Mouse (Mus musculus): ENCODE results near the gene Paqr4. TPM values are rescaled to one million over a fixed set of nuclear protein-coding genes. Genes with fewer than 3 reads are reported as not detected.

The Paqr4 gene
- total and polyA plus RNA-seq, 3 experiments: 1.0 to 2.8 (median 1.1) TPM

DNA sequence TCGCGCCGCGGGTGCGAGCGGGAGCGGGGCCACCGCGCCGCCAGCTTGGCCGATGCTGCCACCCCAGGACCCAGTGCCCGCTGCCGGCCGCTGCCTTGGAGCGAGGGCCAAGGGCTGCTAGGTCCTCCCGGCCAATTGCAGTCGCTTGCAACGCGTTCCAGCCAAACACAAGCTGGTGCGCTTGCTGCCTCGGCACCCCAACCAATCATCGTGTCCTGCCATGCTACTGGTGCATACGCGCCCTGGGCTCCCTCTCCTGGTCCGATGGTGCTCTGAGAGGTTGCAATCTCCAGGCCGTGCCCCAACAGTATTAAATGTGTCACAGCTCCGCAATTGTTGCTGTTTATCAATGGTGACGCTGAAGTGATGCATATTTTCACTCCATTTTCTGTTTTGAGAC, 40.6 kb downstream of the Paqr4 start:
- dilution Hi-C loops (cut with MboI; ENCODE audit: extremely low pct_ligation_motif_present, extremely low pct_unique_long_range_greater_than_20kb, low sequenced_read_pairs) (no loop called here), in situ Hi-C loops (cut with MboI; ENCODE audit: low pct_ligation_motif_present, low pct_unique_long_range_greater_than_20kb, low sequenced_read_pairs) (loop anchor here (5.0 kb wide), 1 partner anchor 38 kb away; the partner anchor contains the start of gene Bicdl2)
- peak; percentile 70 for DNase-seq (ENCODE audit: extremely low read depth)
- Histone ChIP-seq H3K4me1 (ENCODE audit: control insufficient read depth in 1 of 2, insufficient read depth in 2 of 2) (peaks cover 5 to 9% of the 10 kb centered on the region in 2 experiments), H3K9me3 (replicated peaks; ENCODE audit: low read length) (no peaks in the 10 kb centered on the region), H3K27ac (ENCODE audit: insufficient read depth, low read depth) (no peak overlapping the region), H3K4me2 (ENCODE audit: insufficient read depth, low read depth, poor library complexity, severe bottlenecking) (peak overlapping the region; percentile 68), H3K36me3 (replicated peaks in 1 of 2; ENCODE audit: control insufficient read depth in 1 of 2, insufficient read depth in 1 of 2, low read length in 1 of 2) (no peaks in the 10 kb centered on the region), H3K9ac (ENCODE audit: insufficient read depth, low read depth) (no peak overlapping the region), H3K4me3 (replicated peaks in 1 of 3; ENCODE audit: low read depth in 2 of 3, low read length in 2 of 3, poor library complexity in 1 of 3) (peak overlapping the region in 1 of 3 experiments; percentile 40), H3K27me3 (replicated peaks) (peaks cover 87% of the 10 kb centered on the region), H3K79me2 (replicated peaks; ENCODE audit: control insufficient read depth, extremely low read depth, insufficient read depth, poor library complexity, severe bottlenecking) (no peaks in the 10 kb centered on the region)
- TF ChIP-seq GABPA (IDR thresholded peaks at IDR 0.05; ENCODE audit: insufficient replicate concordance, low read depth, low read length) (no peak), MAFK (IDR thresholded peaks at IDR 0.05; ENCODE audit: insufficient replicate concordance, low read length) (no peak), TBP (conservative IDR thresholded peaks at IDR 0.05; ENCODE audit: low read depth, low read length) (no peak), CTCF (conservative IDR thresholded peaks at IDR 0.05 in 1 of 2, IDR thresholded peaks at IDR 0.05 in 1 of 2; ENCODE audit: low read depth in 2 of 2, low read length in 2 of 2) (peak in 1 of 2 experiments; percentile 74; a peak in 2 of 4 replicates), NRF1 (IDR thresholded peaks at IDR 0.05; ENCODE audit: low read depth, low read length) (0 out of 2 replicates have a peak, but pooled peaks have one; percentile 17), RAD21 (IDR thresholded peaks at IDR 0.05; ENCODE audit: low read depth, low read length) (peak; percentile 66), BHLHE40 (IDR thresholded peaks at IDR 0.05; ENCODE audit: low read depth, low read length) (no peak), POLR2AphosphoS2 (IDR thresholded peaks at IDR 0.05; ENCODE audit: low read depth, low read length) (no peak), SIN3A (IDR thresholded peaks at IDR 0.05; ENCODE audit: low read length) (no peak), ZNF384 (IDR thresholded peaks at IDR 0.05; ENCODE audit: low read depth, low read length) (no peak), CHD2 (IDR thresholded peaks at IDR 0.05; ENCODE audit: low read length) (peak; percentile 23; the same call in 1 of the 2 replicates), SMC3 (IDR thresholded peaks at IDR 0.05; ENCODE audit: low read depth, low read length) (peak; percentile 61)

DNA sequence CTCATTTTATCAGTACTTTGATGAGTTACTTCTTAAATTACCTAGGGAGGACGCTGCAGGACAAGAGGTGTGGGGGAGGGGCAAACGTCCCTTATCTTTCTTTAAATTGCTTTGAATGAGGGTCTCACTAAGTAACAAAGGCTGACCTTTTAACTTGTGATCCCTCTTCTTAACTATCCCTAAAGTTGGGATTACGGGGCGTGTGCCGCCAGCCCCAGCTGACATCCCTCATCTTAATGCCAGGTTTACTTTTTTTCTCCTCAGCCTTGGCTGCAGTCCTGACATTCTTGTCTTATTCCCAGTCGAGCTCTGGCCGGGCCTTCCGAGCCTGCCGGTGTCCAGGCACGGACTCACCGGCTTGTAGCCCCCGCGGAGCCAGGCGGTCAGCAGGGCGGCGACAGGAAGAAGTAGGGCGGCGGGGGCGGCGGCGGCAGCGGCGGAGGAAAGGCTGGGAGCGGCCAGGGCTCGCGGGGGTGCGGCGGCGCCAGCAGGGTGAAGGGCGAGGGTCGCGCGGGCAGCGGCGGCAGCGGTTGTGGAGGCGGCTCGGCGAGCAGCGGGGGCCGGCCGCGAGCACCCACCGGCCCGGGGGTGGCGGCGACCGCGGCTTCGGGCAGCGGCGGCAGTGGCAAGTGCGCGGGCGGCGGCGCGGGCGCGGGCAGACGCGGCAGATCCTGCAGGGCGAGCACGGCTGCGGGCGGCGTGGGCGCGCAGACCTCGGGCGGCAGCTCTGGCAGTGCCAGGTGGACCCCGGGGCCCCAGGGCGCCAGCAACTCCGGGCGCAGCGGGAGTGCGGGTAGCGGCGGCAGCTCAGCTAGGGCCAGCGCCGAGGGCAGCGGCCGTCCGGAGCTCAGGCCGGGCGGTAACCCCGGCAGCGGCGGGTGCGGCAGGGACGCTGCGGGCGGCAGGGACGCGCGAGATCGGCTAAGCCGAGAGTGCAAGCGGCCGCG, 41.3 kb downstream of the Paqr4 start:
- Histone ChIP-seq H3K4me1 (ENCODE audit: control insufficient read depth in 1 of 2, insufficient read depth in 2 of 2) (peaks cover 5 to 9% of the 10 kb centered on the region in 2 experiments), H3K36me3 (replicated peaks in 1 of 2; ENCODE audit: control insufficient read depth in 1 of 2, insufficient read depth in 1 of 2, low read length in 1 of 2) (no peaks in the 10 kb centered on the region), H3K27me3 (replicated peaks) (peaks cover 87% of the 10 kb centered on the region), H3K9ac (ENCODE audit: insufficient read depth, low read depth) (no peak overlapping the region), H3K4me3 (replicated peaks in 1 of 3; ENCODE audit: low read depth in 2 of 3, low read length in 2 of 3, poor library complexity in 1 of 3) (peak overlapping the region in 2 of 3 experiments; percentile 7 to 40), H3K9me3 (replicated peaks; ENCODE audit: low read length) (no peaks in the 10 kb centered on the region), H3K79me2 (replicated peaks; ENCODE audit: control insufficient read depth, extremely low read depth, insufficient read depth, poor library complexity, severe bottlenecking) (no peaks in the 10 kb centered on the region), H3K27ac (ENCODE audit: insufficient read depth, low read depth) (no peak overlapping the region), H3K4me2 (ENCODE audit: insufficient read depth, low read depth, poor library complexity, severe bottlenecking) (peak overlapping the region; percentile 68)
- no peak for DNase-seq (ENCODE audit: extremely low read depth)
- in situ Hi-C loops (cut with MboI; ENCODE audit: low pct_ligation_motif_present, low pct_unique_long_range_greater_than_20kb, low sequenced_read_pairs): loop anchor here (5.0 kb wide), 1 partner anchor 37 kb away; the partner anchor contains the start of gene Bicdl2
- dilution Hi-C loops (cut with MboI; ENCODE audit: extremely low pct_ligation_motif_present, extremely low pct_unique_long_range_greater_than_20kb, low sequenced_read_pairs): no loop called here
- TF ChIP-seq MAFK (IDR thresholded peaks at IDR 0.05; ENCODE audit: insufficient replicate concordance, low read length) (no peak), TBP (conservative IDR thresholded peaks at IDR 0.05; ENCODE audit: low read depth, low read length) (no peak), HCFC1 (IDR thresholded peaks at IDR 0.05; ENCODE audit: low read depth, low read length) (no peak), ZMIZ1 (IDR thresholded peaks at IDR 0.05; ENCODE audit: low read depth, low read length) (no peak), NRF1 (IDR thresholded peaks at IDR 0.05; ENCODE audit: low read depth, low read length) (no peak), RAD21 (IDR thresholded peaks at IDR 0.05; ENCODE audit: low read depth, low read length) (no peak), E2F4 (IDR thresholded peaks at IDR 0.05; ENCODE audit: insufficient replicate concordance, low read depth, low read length) (no peak), SMC3 (IDR thresholded peaks at IDR 0.05; ENCODE audit: low read depth, low read length) (no peak), JUN (IDR thresholded peaks at IDR 0.05; ENCODE audit: insufficient read depth, low read depth, low read length) (no peak), MYC (IDR thresholded peaks at IDR 0.05; ENCODE audit: low read depth, low read length) (no peak), PAX5 (IDR thresholded peaks at IDR 0.05; ENCODE audit: low read length) (no peak), MEF2A (IDR thresholded peaks at IDR 0.05; ENCODE audit: borderline replicate concordance, low read depth, low read length) (no peak), POLR2AphosphoS2 (IDR thresholded peaks at IDR 0.05; ENCODE audit: low read depth, low read length) (no peak), IRF4 (IDR thresholded peaks at IDR 0.05; ENCODE audit: low read depth, low read length) (no peak), SIN3A (IDR thresholded peaks at IDR 0.05; ENCODE audit: low read length) (no peak)
